Mouse (Mus musculus) layer of hippocampus, postnatal 25 days (tissue): ENCODE data around the gene Aste1. TPM values are rescaled to one million over a fixed set of nuclear protein-coding genes. Genes with fewer than 3 reads are reported as not detected.

Source experiments
- total RNA-seq, 2 experiments: library from RNA; stranded (reverse); gene quantifications; 2 replicates each; pipeline ENCODE4 v1.2.3; 2021

The Aste1 gene
- total RNA-seq, 2 experiments from 2014 or later: 10.2 to 12.3 TPM

Other genes starting within 250 kb of the Aste1 start
- gene Nek11, start 132 bp downstream of the Aste1 start, total RNA-seq: 1 to 10 TPM; 1.3 to 2.0 TPM
- gene Atp2c1, start 131.9 kb downstream of the Aste1 start, total RNA-seq: 100 to 1,000 TPM; 244 to 253 TPM
- 10 to 100 TPM; 40.1 to 45.8 TPM for gene Pik3r4, start 247.6 kb downstream of the Aste1 start, total RNA-seq